9 mouse cellular contexts compared by ENCODE assay signal in the genomic region with DNA sequence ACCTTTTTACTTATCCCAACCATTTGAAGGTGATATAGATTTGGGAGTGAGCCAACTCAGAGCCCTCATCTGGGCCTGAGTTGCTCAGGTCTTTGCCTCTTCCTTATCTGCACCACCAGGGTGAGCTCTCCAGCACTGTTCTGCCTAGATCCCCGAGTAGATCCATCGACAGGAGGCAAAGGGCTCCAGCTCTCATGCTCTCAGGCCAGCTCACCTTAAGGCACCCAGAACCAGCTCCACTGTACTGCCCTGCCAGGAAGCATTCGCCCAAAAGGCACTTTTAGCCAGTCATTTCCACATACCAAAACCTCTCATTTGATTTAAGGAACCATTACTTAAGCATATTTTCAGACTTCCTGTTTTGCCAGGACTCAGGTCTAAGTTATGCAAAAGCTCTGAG. TPM values are rescaled to one million over a fixed set of nuclear protein-coding genes. Genes with fewer than 3 reads are reported as not detected.
A peak's percentile ranks its signal among the peaks of the same experiment; 100 is the strongest.
DNase-seq lines count a peak whose midpoint lies in the region; ATAC-seq lines count a peak whose summit lies in the region.
"Had no signal": no experiment of that assay in that cellular context is flagged by ENCODE, and none has a peak within 500 bp of the region (broad histone marks: within the 10 kb centered on the region; RNA-seq: fewer than 3 reads in every experiment).

No protein-coding gene starts in this region.

- DNase-seq in kidney, adult 11 months = peak; percentile 6
- no peak for DNase-seq in kidney, adult 8-10 months
- peak; percentile 43 for DNase-seq in ES-CJ7 (ENCODE audit: low read depth, low spot score)
- no peak for DNase-seq in heart, postnatal 36 days
- no peak for DNase-seq in left cerebral cortex, postnatal 10 days (ENCODE audit: extremely low spot score in 1 of 2, low spot score in 2 of 2)
- no peak for DNase-seq in embryo, embryonic 11 days
- DNase-seq: cerebellum, adult 9-11 months had no signal

- H3K4me3 ChIP-seq in megakaryocyte, embryonic 14.5 days (replicated peaks) = peak overlapping the region; percentile 53

- H3K27me3 ChIP-seq in megakaryocyte, embryonic 14.5 days (replicated peaks) = no peaks in the 10 kb centered on the region

- peaks cover under 1% of the 10 kb centered on the region for H3K36me3 ChIP-seq in megakaryocyte, embryonic 14.5 days (replicated peaks; ENCODE audit: low read length)

- ATAC-seq in granulocyte monocyte progenitor cell, adult 5-6 weeks (replicated peaks; ENCODE audit: poor library complexity, severe bottlenecking) = peak; percentile 97

- no peaks in the 10 kb centered on the region for H3K9me3 ChIP-seq in megakaryocyte, embryonic 14.5 days

- H3K4me1 ChIP-seq in megakaryocyte, embryonic 14.5 days = peaks cover 47% of the 10 kb centered on the region

- intact Hi-C loops in heart, postnatal 36 days (cut with DNase I) = no loop called here
- intact Hi-C loops in left cerebral cortex, postnatal 10 days (cut with DNase I) = no loop called here

RNA-seq across cellular contexts. Expression of a gene that starts 29.8 kb away (rescaled TPM):
- total RNA-seq in granulocyte monocyte progenitor cell, adult 5-6 weeks (2014; fragmentation: Nextera tagmentation) = 3.3 and 5.9 TPM in 2 replicates
- 2.9 and 3.0 TPM in 2 replicates for total RNA-seq in granulocyte monocyte progenitor cell, adult 5-6 weeks (2017)
- polyA plus RNA-seq in megakaryocyte, embryonic 14.5 days (2012; ENCODE audit: insufficient read depth, low replicate concordance) = 1.5 and 2.7 TPM in 2 replicates
- 1 to 10 TPM; 2.8 to 4.9 TPM for total RNA-seq in heart, postnatal 36 days (2021)
- total RNA-seq in left cerebral cortex, postnatal 10 days (2021) = 10 to 100 TPM; 33.1 to 35.4 TPM

RNA-seq across cellular contexts. Expression of a gene that starts 30.1 kb away (rescaled TPM):
- total RNA-seq in granulocyte monocyte progenitor cell, adult 5-6 weeks (2014; fragmentation: Nextera tagmentation) = 19.8 and 21.8 TPM in 2 replicates
- total RNA-seq in granulocyte monocyte progenitor cell, adult 5-6 weeks (2017) = 22.9 and 29.7 TPM in 2 replicates
- 1.4 TPM in 1 of 2 replicates, not detected in the other for polyA plus RNA-seq in megakaryocyte, embryonic 14.5 days (2012; ENCODE audit: insufficient read depth, low replicate concordance)
- total RNA-seq in heart, postnatal 36 days (2021) = 1 to 10 TPM; 2.7 to 3.7 TPM
- total RNA-seq in left cerebral cortex, postnatal 10 days (2021) = 1 to 10 TPM; 4.3 to 4.4 TPM

RNA-seq across cellular contexts. Expression of a gene that starts 42.0 kb away (rescaled TPM):
- 212 and 216 TPM in 2 replicates for total RNA-seq in granulocyte monocyte progenitor cell, adult 5-6 weeks (2014; fragmentation: Nextera tagmentation)
- 538 and 660 TPM in 2 replicates for total RNA-seq in granulocyte monocyte progenitor cell, adult 5-6 weeks (2017)
- polyA plus RNA-seq in megakaryocyte, embryonic 14.5 days (2012; ENCODE audit: insufficient read depth, low replicate concordance) = 6.0 TPM in 1 of 2 replicates, not detected in the other
- 10 to 100 TPM; 54.4 to 69.7 TPM for total RNA-seq in heart, postnatal 36 days (2021)
- total RNA-seq in left cerebral cortex, postnatal 10 days (2021) = 100 to 1,000 TPM; 195 to 203 TPM

Comparison
In these comparisons a context has a peak if more than half of its experiments do, and no peak if none do; other contexts are left out.
1. DNase-seq: peak in kidney, adult 11 months (single experiment) and ES-CJ7 (single experiment); none in kidney, adult 8-10 months (0 of 2), heart, postnatal 36 days (0 of 2), left cerebral cortex, postnatal 10 days (0 of 2) and embryo, embryonic 11 days (single experiment).
2. RNA of a gene that starts 29.8 kb away (total RNA-seq): 33.1 to 35.4 TPM in left cerebral cortex, postnatal 10 days; 2.8 to 4.9 TPM in heart, postnatal 36 days and 2.9 to 5.9 TPM in granulocyte monocyte progenitor cell, adult 5-6 weeks; every median in the first group is over 4 times any median in the second.